Mouse (Mus musculus) embryonic stem cell, embryonic (primary cell): ENCODE data around the gene Arvcf.

ENCODE experiments used
- CTCF ChIA-PET, 4 experiments: fragments of 300-600 bp in 2 of 4; fragments of 350-600 bp in 2 of 4; sonication (Branson Sonifier 250); formaldehyde crosslinking; loops; one replicate each; lab custom pipeline; 2022; ENCODE audit warnings: inconsistent platforms in 2 of 4; lab: Charles Lee
- POLR2A ChIA-PET, 4 experiments: fragments of 300-600 bp in 2 of 4; fragments of 350-600 bp in 2 of 4; sonication (Branson Sonifier 250); formaldehyde crosslinking; loops; one replicate each; lab custom pipeline; 2022; ENCODE audit warnings: antibody characterized with exemption in 4 of 4, inconsistent platforms in 1 of 4; lab: Charles Lee

Gene Arvcf

GRCm38 (mm10) chr16:18448104-18448503 lies 100.1 kb downstream of the Arvcf start:
- ChIA-PET POLR2A (interaction anchor here in 2 of 4 experiments (0.8 to 2.4 kb wide), 8 partner anchors 13 to 164 kb away, joined by 3 to 7 read pairs (median 4); partner anchors contain the start of genes Comt (in 1 of the 2) and Txnrd2 (in 1 of the 2)), CTCF (interaction anchor here in 3 of 4 experiments (0.6 to 1.8 kb wide), 7 partner anchors 14 to 170 kb away, joined by 3 to 8 read pairs (median 3); no protein-coding TSS in a partner anchor)

- POLR2A ChIA-PET: interaction anchor here in 2 of 4 experiments (1.4 to 2.4 kb wide), 2 partner anchors 23 to 36 kb away, joined by 4 to 7 read pairs; no protein-coding TSS in a partner anchor
Measured at GRCm38 (mm10) chr16:18449005-18449404, 101.0 kb downstream of the Arvcf start.

DNA sequence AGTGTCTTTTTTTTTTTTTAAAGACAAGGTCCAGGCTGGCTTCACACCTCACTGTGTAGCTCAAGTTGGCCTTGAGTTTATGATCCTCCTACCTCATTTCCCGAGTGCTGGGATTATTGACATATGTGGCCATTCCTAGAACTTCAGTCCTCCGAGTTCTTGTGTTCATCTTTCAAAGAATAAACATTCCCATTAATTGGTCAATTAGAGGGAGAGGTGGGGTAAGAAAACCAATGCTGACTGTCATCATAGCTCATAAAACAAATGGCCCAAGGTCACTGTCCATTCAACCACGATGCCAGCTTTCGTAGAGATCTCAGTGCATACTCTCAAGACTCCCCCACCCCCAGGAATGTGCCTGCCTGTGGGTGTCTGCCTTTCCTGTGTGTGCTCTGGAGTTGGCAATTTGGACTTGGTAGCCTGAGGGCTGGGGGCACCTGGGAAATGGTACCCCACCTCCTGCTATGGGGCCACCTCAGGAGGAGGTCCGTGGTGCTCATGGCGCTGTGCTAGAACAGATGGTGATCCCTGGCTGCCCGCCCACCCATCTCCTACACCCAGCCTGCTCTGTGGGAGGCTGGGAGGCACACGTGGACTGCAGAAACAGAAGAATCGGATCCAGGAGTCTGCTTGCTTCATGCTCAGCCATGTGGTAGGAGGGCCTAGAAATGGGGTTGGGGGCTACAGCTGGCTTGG lies 103.7 kb downstream of the Arvcf start:
- ChIA-PET POLR2A (interaction anchor here in 2 of 4 experiments (1.1 to 1.8 kb wide), 3 partner anchors 9 to 139 kb away, joined by 3 to 7 read pairs (median 4); partner anchors contain the start of gene Tbx1 (in 1 of the 2)), CTCF (interaction anchor here in 2 of 4 experiments (0.7 to 5.1 kb wide), 5 partner anchors 8 to 430 kb away, joined by 3 to 31 read pairs (median 5); no protein-coding TSS in a partner anchor)

More at GRCm38 (mm10) chr16:18449005-18449404, 101.0 kb downstream of the Arvcf start:
- CTCF ChIA-PET: interaction anchor here in 1 of 4 experiments (0.6 to 0.8 kb wide), 2 partner anchors 9 to 168 kb away, joined by 3 read pairs; no protein-coding TSS in a partner anchor

- CTCF ChIA-PET: interaction anchor here in 2 of 4 experiments (0.8 to 5.1 kb wide), 3 partner anchors 8 to 33 kb away, joined by 3 to 31 read pairs (median 6); no protein-coding TSS in a partner anchor
- POLR2A ChIA-PET: interaction anchor here in 2 of 4 experiments (1.4 to 1.6 kb wide), 2 partner anchors 8 to 20 kb away, joined by 3 to 4 read pairs; no protein-coding TSS in a partner anchor
Measured at GRCm38 (mm10) chr16:18452361-18452862, 104.4 kb downstream of the Arvcf start.

DNA sequence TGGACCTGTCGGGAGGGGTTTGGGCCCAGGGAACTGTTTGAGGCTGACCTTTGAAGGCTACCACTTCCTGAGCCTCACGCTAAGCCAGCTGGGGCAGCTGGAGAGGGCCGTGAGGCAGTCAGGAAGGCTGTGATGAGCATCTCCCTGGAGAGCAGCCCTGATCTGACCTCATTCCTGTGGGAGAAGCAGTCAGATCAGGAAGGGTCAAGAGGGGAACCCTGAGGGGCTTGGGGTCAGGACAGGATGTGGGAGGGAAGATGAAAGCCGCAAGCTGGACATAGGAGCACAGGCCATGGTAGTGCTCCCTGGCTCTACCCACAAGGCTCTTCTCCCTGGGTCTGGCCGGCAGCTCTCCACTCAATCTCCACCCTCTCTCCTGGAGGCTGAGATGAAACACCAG lies 105.9 kb downstream of the Arvcf start:
- ChIA-PET CTCF (interaction anchor here in 3 of 4 experiments (0.6 to 5.1 kb wide), 4 partner anchors 10 to 55 kb away, joined by 3 to 31 read pairs (median 13); no protein-coding TSS in a partner anchor), POLR2A (interaction anchor here in 2 of 4 experiments (1.0 to 1.6 kb wide), 4 partner anchors 8 to 38 kb away, joined by 3 to 4 read pairs (median 3); no protein-coding TSS in a partner anchor)

DNA sequence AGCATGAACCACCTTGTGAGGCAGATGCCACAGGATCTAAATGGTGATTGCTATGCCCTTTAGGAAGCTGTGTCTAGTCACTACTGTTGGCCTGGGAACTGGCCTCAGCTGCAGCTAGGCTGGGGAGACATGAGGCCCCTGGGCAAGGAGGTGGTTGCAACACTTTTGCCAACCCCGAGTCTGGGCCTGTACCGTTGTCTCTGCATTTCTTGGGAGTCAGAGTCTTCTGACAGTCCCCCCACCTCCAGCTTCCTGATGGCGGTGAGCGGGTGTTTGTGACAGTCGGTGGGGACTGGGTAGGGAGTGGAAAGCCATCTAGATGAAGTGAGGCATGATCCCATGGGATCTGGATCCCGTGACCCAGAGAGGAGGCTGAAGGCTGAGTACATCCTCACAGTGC lies 107.4 kb downstream of the Arvcf start:
- POLR2A ChIA-PET: interaction anchor here in 1 of 4 experiments (0.6 to 0.8 kb wide), 2 partner anchors 31 to 569 kb away, joined by 3 read pairs; no protein-coding TSS in a partner anchor
- CTCF ChIA-PET: interaction anchor here (0.6 to 5.1 kb wide), 8 partner anchors 11 to 140 kb away, joined by 3 to 31 read pairs (median 3); partner anchors contain the start of gene Tbx1 (in 1 of the 4)
